Mouse (Mus musculus): ENCODE measurements around the gene Snd1. TPM values are rescaled to one million over a fixed set of nuclear protein-coding genes. Genes with fewer than 3 reads are reported as not detected.

Gene Snd1
- polyA plus RNA-seq, 1 experiment from 2014 or later: 80.1 TPM

DNA sequence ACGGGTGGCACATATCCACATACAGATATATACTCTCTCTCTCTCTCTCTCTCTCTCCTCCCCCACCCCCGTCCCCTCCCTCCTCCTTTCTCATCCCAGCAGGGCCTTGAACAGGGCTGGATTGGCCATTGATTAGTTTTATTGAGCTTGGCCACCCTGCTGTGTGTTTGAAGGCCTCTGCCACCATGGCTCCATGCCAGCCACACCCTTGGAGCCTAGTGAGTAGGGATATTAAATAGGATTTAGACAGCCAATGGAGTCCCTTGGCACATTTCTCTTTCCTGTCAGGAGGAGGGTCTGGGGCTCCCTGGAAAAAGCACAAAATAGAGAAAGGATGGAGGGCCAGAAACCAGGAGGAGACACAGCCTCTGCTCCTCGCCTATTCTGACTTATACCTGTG is 401.6 kb downstream of the Snd1 start:
- Histone ChIP-seq H3K36me3 (ENCODE audit: poor library complexity, severe bottlenecking) (no peaks in the 10 kb centered on the region), H3K4me1 (peaks cover 81% of the 10 kb centered on the region), H3K4me3 (no peak overlapping the region), H3K4me2 (no peak overlapping the region), H3K9ac (no peak overlapping the region), H3K27ac (peak overlapping the region; percentile 67), H3K27me3 (peaks cover 8% of the 10 kb centered on the region; the same call in 1 of the 2 replicates), H3K9me3 (replicated peaks) (no peaks in the 10 kb centered on the region)
- ATAC-seq: peak; percentile 12
- 26% methylated on average over 3 of the region's 3 CpGs for WGBS

- no peaks in the 10 kb centered on the region for H3K9me3 ChIP-seq (replicated peaks)
- H3K4me3 ChIP-seq: no peak overlapping the region
- peaks cover 2% of the 10 kb centered on the region; the same call in 1 of the 2 replicates for H3K36me3 ChIP-seq (ENCODE audit: poor library complexity, severe bottlenecking)
- ATAC-seq: peak; percentile 94
- H3K27ac ChIP-seq: peak overlapping the region; percentile 59
- H3K4me1 ChIP-seq: peaks cover 64% of the 10 kb centered on the region
- peaks cover 8% of the 10 kb centered on the region; the same call in 1 of the 2 replicates for H3K27me3 ChIP-seq
- H3K9ac ChIP-seq: 0 out of 2 replicates have a peak overlapping the region, but pooled peaks have one; percentile 1
- peak overlapping the region; percentile 17 for H3K4me2 ChIP-seq
- 9% methylated on average over 7 of the region's 7 CpGs for WGBS
Observed at GRCm38 (mm10) chr6:28877945-28878666, 403.2 kb downstream of the Snd1 start.

DNA sequence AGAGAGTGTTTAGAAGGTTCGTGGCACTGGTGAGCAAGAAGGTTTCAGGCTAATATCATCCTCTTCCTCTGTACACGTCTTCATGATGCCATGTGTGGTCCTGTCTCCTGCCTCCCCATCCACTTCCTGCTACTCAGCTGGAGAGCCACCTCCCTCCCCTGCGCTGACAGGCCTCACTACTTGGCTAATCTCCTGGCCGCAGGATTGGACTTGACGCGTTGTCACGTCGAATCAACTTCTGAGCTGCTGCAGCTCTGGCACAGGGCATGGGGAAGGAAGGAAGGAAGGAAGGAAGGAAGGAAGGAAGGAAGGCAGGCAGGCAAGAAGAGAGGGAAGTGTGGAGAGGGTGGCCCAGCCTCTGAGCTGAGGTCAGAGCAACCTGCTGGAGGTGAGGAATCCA is 404.4 kb downstream of the Snd1 start:
- no peak overlapping the region for H3K27ac ChIP-seq
- H3K4me1 ChIP-seq: peaks cover 52% of the 10 kb centered on the region
- H3K9me3 ChIP-seq (replicated peaks): no peaks in the 10 kb centered on the region
- peaks cover 14% of the 10 kb centered on the region for H3K36me3 ChIP-seq (ENCODE audit: poor library complexity, severe bottlenecking)
- no peak for ATAC-seq
- WGBS: 75% methylated on average over 8 of the region's 8 CpGs
- H3K9ac ChIP-seq: no peak overlapping the region
- no peak overlapping the region for H3K4me3 ChIP-seq
- peaks cover 8% of the 10 kb centered on the region; the same call in 1 of the 2 replicates for H3K27me3 ChIP-seq
- H3K4me2 ChIP-seq: no peak overlapping the region

DNA sequence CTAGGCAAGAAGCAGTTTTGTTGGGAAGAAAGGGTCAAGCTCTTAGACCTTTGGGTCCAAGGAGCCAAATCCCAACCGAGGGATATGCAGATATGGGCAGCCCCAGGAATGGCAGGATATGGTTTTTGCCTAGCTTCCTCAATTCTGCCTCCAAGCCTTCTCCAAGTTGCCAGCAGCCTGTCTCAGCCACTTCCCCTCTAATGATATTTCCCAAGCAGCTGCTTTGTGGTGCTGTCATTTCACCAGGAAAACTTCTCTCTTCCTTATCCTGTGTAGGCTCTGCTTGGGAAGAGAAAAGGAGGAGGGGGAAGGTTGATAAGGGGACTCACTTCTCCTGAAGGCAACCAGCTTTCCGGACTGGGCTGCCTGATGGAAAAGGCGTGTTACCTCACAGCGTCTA is 406.0 kb downstream of the Snd1 start:
- WGBS: 94% methylated on average over 4 of the region's 4 CpGs
- Histone ChIP-seq H3K4me3 (no peak overlapping the region), H3K9ac (no peak overlapping the region), H3K4me1 (peaks cover 43% of the 10 kb centered on the region), H3K4me2 (no peak overlapping the region), H3K9me3 (replicated peaks) (no peaks in the 10 kb centered on the region), H3K27me3 (0 out of 2 replicates have a peak, but pooled peaks cover 5% of the 10 kb centered on the region), H3K27ac (no peak overlapping the region), H3K36me3 (ENCODE audit: poor library complexity, severe bottlenecking) (peaks cover 28% of the 10 kb centered on the region)
- no peak for ATAC-seq

GRCm38 (mm10) chr6:28883518-28883917 is 408.6 kb downstream of the Snd1 start:
- Histone ChIP-seq H3K27ac (no peak overlapping the region), H3K9ac (no peak overlapping the region), H3K27me3 (peaks cover 15% of the 10 kb centered on the region), H3K9me3 (replicated peaks) (no peaks in the 10 kb centered on the region), H3K4me2 (no peak overlapping the region), H3K36me3 (ENCODE audit: poor library complexity, severe bottlenecking) (peaks cover 47% of the 10 kb centered on the region), H3K4me3 (no peak overlapping the region), H3K4me1 (peaks cover 25% of the 10 kb centered on the region)
- 87% methylated on average over 5 of the region's 5 CpGs for WGBS
- ATAC-seq: no peak

DNA sequence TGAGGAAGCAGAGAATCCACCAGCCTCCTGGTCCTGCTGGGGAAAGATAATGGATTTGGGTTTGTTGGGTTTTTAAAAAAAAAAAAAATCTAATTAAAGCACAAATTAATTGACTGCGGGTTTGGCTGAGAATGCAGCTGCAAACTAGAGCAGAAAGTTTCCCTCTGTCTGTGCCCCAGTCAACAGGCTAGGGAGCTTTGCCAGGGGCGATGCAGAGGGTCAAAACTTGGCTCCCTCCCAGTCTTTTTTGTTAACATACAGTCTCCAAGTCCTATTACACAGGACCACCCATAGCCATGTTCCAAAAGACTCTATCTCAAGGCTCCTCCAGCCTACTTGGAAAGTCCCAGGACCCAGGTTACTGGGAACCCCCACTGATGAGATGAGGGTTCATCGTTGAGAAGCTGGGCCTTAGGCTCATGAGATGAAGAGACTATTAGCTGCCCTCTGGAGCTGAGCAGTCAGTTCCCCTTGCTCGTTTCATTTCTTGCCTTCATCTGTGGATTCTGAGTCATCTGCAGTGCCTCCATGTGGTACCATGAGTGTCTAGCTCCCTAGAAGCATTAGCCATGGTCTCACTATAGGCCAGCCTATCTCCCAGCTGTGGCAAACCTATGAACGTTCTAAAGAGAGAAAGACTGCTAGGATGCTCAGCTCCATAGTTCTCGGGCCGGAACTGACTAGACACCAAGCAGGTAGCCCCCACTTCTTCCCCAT is 411.9 kb downstream of the Snd1 start:
- WGBS: 78% methylated on average over 7 of the region's 7 CpGs
- no peak overlapping the region for H3K4me3 ChIP-seq
- no peak for ATAC-seq
- peaks cover 24% of the 10 kb centered on the region for H3K27me3 ChIP-seq
- H3K9me3 ChIP-seq (replicated peaks): no peaks in the 10 kb centered on the region
- peaks cover 59% of the 10 kb centered on the region for H3K36me3 ChIP-seq (ENCODE audit: poor library complexity, severe bottlenecking)
- no peak overlapping the region for H3K9ac ChIP-seq
- no peak overlapping the region for H3K27ac ChIP-seq
- peaks cover 29% of the 10 kb centered on the region for H3K4me1 ChIP-seq
- no peak overlapping the region for H3K4me2 ChIP-seq

- Histone ChIP-seq H3K36me3 (ENCODE audit: poor library complexity, severe bottlenecking) (peaks cover 34% of the 10 kb centered on the region), H3K9ac (no peak overlapping the region), H3K9me3 (replicated peaks) (no peaks in the 10 kb centered on the region), H3K27me3 (peaks cover 39% of the 10 kb centered on the region), H3K4me3 (no peak overlapping the region), H3K27ac (no peak overlapping the region), H3K4me2 (0 out of 2 replicates have a peak overlapping the region, but pooled peaks have one; percentile 4), H3K4me1 (peaks cover 41% of the 10 kb centered on the region)
- WGBS: 43% methylated on average over 6 of the region's 6 CpGs
- peak; percentile 61 for ATAC-seq
Observed at GRCm38 (mm10) chr6:28890426-28890825, 415.5 kb downstream of the Snd1 start.

DNA sequence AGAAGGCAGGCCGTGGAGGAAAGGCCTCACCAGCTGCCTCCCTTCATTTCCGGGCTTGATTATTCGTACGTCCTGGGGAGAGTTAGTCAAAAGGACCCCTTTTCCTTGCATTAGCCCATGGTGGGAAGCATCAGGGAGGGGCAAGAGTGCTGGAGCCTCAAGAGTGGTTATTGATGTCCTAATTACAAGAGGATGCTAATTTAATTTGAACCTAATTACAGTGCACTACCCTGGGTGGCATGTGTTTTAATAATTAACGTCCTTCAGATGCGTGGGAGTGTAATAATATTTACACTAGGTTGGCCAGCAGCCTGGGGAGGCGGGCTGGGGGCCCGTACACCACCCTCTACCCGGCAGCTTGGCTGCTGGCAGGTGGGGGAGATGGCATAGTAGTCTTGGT is 416.5 kb downstream of the Snd1 start:
- no peak overlapping the region for H3K4me2 ChIP-seq
- H3K9me3 ChIP-seq (replicated peaks): no peaks in the 10 kb centered on the region
- H3K4me1 ChIP-seq: peaks cover 39% of the 10 kb centered on the region
- H3K36me3 ChIP-seq (ENCODE audit: poor library complexity, severe bottlenecking): peaks cover 25% of the 10 kb centered on the region
- no peak overlapping the region for H3K27ac ChIP-seq
- ATAC-seq: peak; percentile 56
- H3K27me3 ChIP-seq: peaks cover 45% of the 10 kb centered on the region
- peak overlapping the region; percentile 21; the same call in 1 of the 2 replicates for H3K9ac ChIP-seq
- 22% methylated on average over 9 of the region's 9 CpGs for WGBS
- no peak overlapping the region for H3K4me3 ChIP-seq

GRCm38 (mm10) chr6:28895004-28895515 is 420.1 kb downstream of the Snd1 start:
- H3K27ac ChIP-seq: no peak overlapping the region
- H3K9ac ChIP-seq: no peak overlapping the region
- H3K4me3 ChIP-seq: no peak overlapping the region
- 59% methylated on average over 12 of the region's 12 CpGs for WGBS
- ATAC-seq: no peak
- H3K9me3 ChIP-seq (replicated peaks): no peaks in the 10 kb centered on the region
- peaks cover 34% of the 10 kb centered on the region for H3K4me1 ChIP-seq
- no peaks in the 10 kb centered on the region for H3K36me3 ChIP-seq (ENCODE audit: poor library complexity, severe bottlenecking)
- H3K4me2 ChIP-seq: no peak overlapping the region
- peaks cover 41% of the 10 kb centered on the region for H3K27me3 ChIP-seq

DNA sequence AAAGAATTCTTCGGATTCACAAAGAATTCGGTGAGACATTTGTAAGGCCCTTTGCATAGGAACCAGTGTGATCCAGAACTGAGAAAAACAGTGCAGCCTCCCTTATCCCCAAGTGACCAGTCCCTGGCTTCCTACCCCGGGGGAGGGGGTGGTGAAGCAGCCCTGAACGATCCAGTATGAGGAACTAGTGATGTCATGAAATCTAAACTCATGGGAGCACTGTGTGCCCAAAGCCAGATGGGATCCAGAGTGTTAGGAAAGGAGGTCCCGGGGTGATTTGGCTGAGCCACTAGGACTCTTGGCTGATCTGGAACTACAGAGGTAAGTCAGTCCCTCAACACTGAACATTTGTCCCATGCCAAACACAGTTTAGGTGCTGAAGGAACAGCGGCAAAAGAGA is 420.8 kb downstream of the Snd1 start:
- ATAC-seq: no peak
- Histone ChIP-seq H3K27me3 (peaks cover 38% of the 10 kb centered on the region), H3K27ac (no peak overlapping the region), H3K9me3 (replicated peaks) (no peaks in the 10 kb centered on the region), H3K4me1 (peaks cover 27% of the 10 kb centered on the region), H3K4me2 (no peak overlapping the region), H3K4me3 (no peak overlapping the region), H3K36me3 (ENCODE audit: poor library complexity, severe bottlenecking) (no peaks in the 10 kb centered on the region), H3K9ac (no peak overlapping the region)
- WGBS: 81% methylated on average over 6 of the region's 6 CpGs

- no peaks in the 10 kb centered on the region for H3K36me3 ChIP-seq (ENCODE audit: poor library complexity, severe bottlenecking)
- H3K4me1 ChIP-seq: peaks cover 16% of the 10 kb centered on the region
- no peaks in the 10 kb centered on the region for H3K9me3 ChIP-seq (replicated peaks)
- no peak overlapping the region for H3K9ac ChIP-seq
- no peak overlapping the region for H3K4me3 ChIP-seq
- 56% methylated on average over 5 of the region's 5 CpGs for WGBS
- no peak for ATAC-seq
- no peak overlapping the region for H3K27ac ChIP-seq
- H3K4me2 ChIP-seq: no peak overlapping the region
- H3K27me3 ChIP-seq: peaks cover 37% of the 10 kb centered on the region
Observed at GRCm38 (mm10) chr6:28896762-28897320, 421.9 kb downstream of the Snd1 start.
